In genomic region chr6:51178061-51178791, GRCm38 (mm10) we compare ENCODE assay signal across 8 mouse cellular contexts.
DNase-seq lines count a peak whose midpoint lies in the region; ATAC-seq and TF ChIP-seq lines count a peak whose summit lies in the region.

No protein-coding gene starts in this region.

- H3K9ac ChIP-seq in intestine, embryonic 15.5 days: no peak overlapping the region
- H3K9ac ChIP-seq in neural tube, embryonic 13.5 days: no peak overlapping the region

- no peak for TF ChIP-seq POLR2A in lung, adult 2 months (IDR thresholded peaks at IDR 0.05; ENCODE audit: borderline replicate concordance, extremely low read depth, low read depth, low read length)

- ATAC-seq in granulocyte monocyte progenitor cell, adult 5-6 weeks (replicated peaks; ENCODE audit: poor library complexity, severe bottlenecking): peak; percentile 98
- peak; percentile 99 for ATAC-seq in intestine, embryonic 15.5 days
- peak; percentile 96 for ATAC-seq in neural tube, embryonic 13.5 days (ENCODE audit: low read depth)

- TF ChIP-seq CTCF in lung, adult 2 months (IDR thresholded peaks at IDR 0.05; ENCODE audit: insufficient read depth, low read length): no peak

- DNase-seq in ovary, adult 18-20 months (ENCODE audit: low spot score): peak; percentile 45
- no peak for DNase-seq in ovary, postnatal 14 days (ENCODE audit: low spot score)
- DNase-seq in embryo, embryonic 11.5 days (ENCODE audit: low read depth, low spot score): peak; percentile 96
- DNase-seq in lung, adult 2 months: peak; percentile 45
- DNase-seq in urinary bladder, postnatal 14 days (ENCODE audit: low spot score): peak; percentile 92

- WGBS in intestine, embryonic 15.5 days: under 1% methylated on average over 31 of the region's 34 CpGs
- under 1% methylated on average over 31 of the region's 34 CpGs for WGBS in lung, adult 2 months
- under 1% methylated on average over 31 of the region's 34 CpGs for WGBS in neural tube, embryonic 13.5 days

- no peaks in the 10 kb centered on the region for H3K9me3 ChIP-seq in intestine, embryonic 15.5 days
- no peaks in the 10 kb centered on the region for H3K9me3 ChIP-seq in neural tube, embryonic 13.5 days

- H3K4me2 ChIP-seq in intestine, embryonic 15.5 days (replicated peaks): peak overlapping the region; percentile 61
- H3K4me2 ChIP-seq in neural tube, embryonic 13.5 days: peak overlapping the region; percentile 47

- peaks cover 12% of the 10 kb centered on the region for H3K4me1 ChIP-seq in intestine, embryonic 15.5 days (replicated peaks)
- H3K4me1 ChIP-seq in lung, adult 2 months (ENCODE audit: control insufficient read depth, insufficient read depth, low read length): no peaks in the 10 kb centered on the region
- H3K4me1 ChIP-seq in neural tube, embryonic 13.5 days (replicated peaks): peaks cover 18% of the 10 kb centered on the region

- H3K27me3 ChIP-seq in intestine, embryonic 15.5 days (replicated peaks): peaks cover 36% of the 10 kb centered on the region
- peaks cover 56% of the 10 kb centered on the region for H3K27me3 ChIP-seq in neural tube, embryonic 13.5 days

- no peak overlapping the region for H3K27ac ChIP-seq in intestine, embryonic 15.5 days
- H3K27ac ChIP-seq in neural tube, embryonic 13.5 days (replicated peaks): no peak overlapping the region

- peak overlapping the region; percentile 32 for H3K4me3 ChIP-seq in intestine, embryonic 15.5 days (replicated peaks)
- peak overlapping the region; percentile 2 for H3K4me3 ChIP-seq in lung, adult 2 months (replicated peaks; ENCODE audit: extremely low read depth, low read depth, low read length)
- 0 out of 2 replicates have a peak overlapping the region, but pooled peaks have one; percentile 1 for H3K4me3 ChIP-seq in neural tube, embryonic 13.5 days

- H3K36me3 ChIP-seq in intestine, embryonic 15.5 days: no peaks in the 10 kb centered on the region
- no peaks in the 10 kb centered on the region for H3K36me3 ChIP-seq in neural tube, embryonic 13.5 days
